Mouse (Mus musculus) olfactory bulb, adult 2 months (tissue): ENCODE data around the gene Usp18. TPM values are rescaled to one million over a fixed set of nuclear protein-coding genes. Genes with fewer than 3 reads are reported as not detected.

Experiments
- H3K27ac ChIP-seq: fragments of 200-500 bp; 2 replicates; pipeline ENCODE4 v1.5.1; 2012; ENCODE audit warnings: low read depth, low read length; ENCODE audit not compliant: insufficient read depth
- H3K4me1 ChIP-seq: fragments of 200-500 bp; 2 replicates; pipeline ENCODE4 v1.6.1; 2012; ENCODE audit warnings: low read length; ENCODE audit not compliant: control insufficient read depth, insufficient read depth
- H3K4me3 ChIP-seq: fragments of 200-500 bp; 2 replicates; pipeline ENCODE4 v1.5.1; 2012; ENCODE audit warnings: mild to moderate bottlenecking, low read depth, low read length, moderate library complexity; ENCODE audit not compliant: insufficient read depth
- CTCF ChIP-seq: fragments of 200-500 bp; IDR thresholded peaks from 2 replicates; pipeline ENCODE4 v1.5.1; 2012; ENCODE audit warnings: low read depth, mild to moderate bottlenecking, low read length, moderate library complexity; ENCODE audit not compliant: insufficient read depth
- POLR2A ChIP-seq: fragments of 200-500 bp; IDR thresholded peaks from 2 replicates; pipeline ENCODE4 v1.6.1; 2012; ENCODE audit warnings: mild to moderate bottlenecking, low read depth, low read length, moderate library complexity; ENCODE audit not compliant: insufficient read depth
- WGBS: fragments of 180-500 bp; shearing (Covaris S2); methylation state at CpG from one replicate; pipeline ENCODE4 v1.1.7; 2018; 5-methylcytosine and 5-hydroxymethylcytosine counted together
- polyA plus RNA-seq: library from polyadenylated mRNA; stranded (reverse); fragments of >200 nt; gene quantifications from 2 replicates; pipeline ENCODE4 v1.2.4, GENCODE M21; 2012; ENCODE audit warnings: low replicate concordance; ENCODE audit not compliant: missing spikeins, insufficient read depth, insufficient read length

Gene Usp18
- polyA plus RNA-seq, 1 experiment, result not detected

DNA sequence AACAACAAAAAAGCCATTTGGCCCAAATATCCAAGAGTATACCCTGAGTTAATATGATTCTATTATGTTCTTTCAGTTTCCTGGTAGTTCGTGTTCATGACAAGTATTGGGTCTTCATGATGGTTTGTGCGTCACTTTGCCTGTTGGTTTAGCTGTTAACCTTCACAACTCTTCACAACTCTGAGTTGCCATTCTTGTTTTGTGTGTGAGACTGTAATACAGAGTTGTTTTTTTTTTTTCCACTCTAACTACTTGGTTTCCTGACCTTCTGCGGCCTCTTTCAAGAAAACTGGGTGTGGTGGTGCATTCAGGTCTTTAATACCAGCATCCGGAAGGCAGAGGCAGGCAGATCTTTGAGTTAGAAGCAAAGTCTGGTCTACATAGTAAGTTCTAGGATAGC lies 7.5 kb upstream of the Usp18 start:
- H3K4me1 ChIP-seq, result no peaks in the 10 kb centered on the region
- no peak overlapping the region for H3K27ac ChIP-seq
- no peak overlapping the region for H3K4me3 ChIP-seq
- 95% methylated on average over 4 of the region's 4 CpGs for WGBS
- TF ChIP-seq POLR2A, result no peak
- no peak for TF ChIP-seq CTCF

DNA sequence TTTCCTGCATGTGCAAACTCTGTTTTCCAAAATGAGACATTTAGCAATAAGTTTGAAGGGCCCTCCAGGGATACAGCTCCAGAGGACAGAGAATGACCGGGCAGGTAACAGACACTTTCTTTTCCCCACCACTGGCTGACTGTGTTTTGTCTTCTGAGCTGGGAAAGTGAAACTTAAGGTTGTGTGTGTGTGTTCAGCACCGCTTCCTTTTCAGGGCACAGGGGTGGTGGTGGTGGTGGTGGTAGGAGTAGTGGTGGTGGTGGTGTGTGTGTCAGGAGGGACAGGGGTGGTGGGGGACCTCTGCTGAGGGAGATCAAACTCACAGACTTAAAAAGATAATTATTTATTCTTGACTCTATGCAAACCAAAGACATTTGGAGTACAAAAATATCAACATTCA lies 3.9 kb upstream of the Usp18 start:
- no peak for TF ChIP-seq POLR2A
- no peak for TF ChIP-seq CTCF
- Histone ChIP-seq H3K27ac (no peak overlapping the region), H3K4me1 (no peaks in the 10 kb centered on the region), H3K4me3 (no peak overlapping the region)
- 97% methylated on average over 2 of the region's 2 CpGs for WGBS

- TF ChIP-seq CTCF, result no peak
- TF ChIP-seq POLR2A, result no peak
- WGBS, result 72% methylated on average over 10 of the region's 10 CpGs
- Histone ChIP-seq H3K4me3 (no peak overlapping the region), H3K27ac (no peak overlapping the region), H3K4me1 (no peaks in the 10 kb centered on the region)
These were observed 2.5 kb upstream of the Usp18 start for GRCm38 (mm10) chr6:121243161-121243560.

- TF ChIP-seq POLR2A, result no peak
- TF ChIP-seq CTCF, result no peak
- H3K27ac ChIP-seq, result no peak overlapping the region
- WGBS, result 10% methylated on average over 4 of the region's 4 CpGs
- peak overlapping the region; percentile 59 for H3K4me3 ChIP-seq
- H3K4me1 ChIP-seq, result no peaks in the 10 kb centered on the region
These were observed 293 bp downstream of the Usp18 start for GRCm38 (mm10) chr6:121246037-121246361.

DNA sequence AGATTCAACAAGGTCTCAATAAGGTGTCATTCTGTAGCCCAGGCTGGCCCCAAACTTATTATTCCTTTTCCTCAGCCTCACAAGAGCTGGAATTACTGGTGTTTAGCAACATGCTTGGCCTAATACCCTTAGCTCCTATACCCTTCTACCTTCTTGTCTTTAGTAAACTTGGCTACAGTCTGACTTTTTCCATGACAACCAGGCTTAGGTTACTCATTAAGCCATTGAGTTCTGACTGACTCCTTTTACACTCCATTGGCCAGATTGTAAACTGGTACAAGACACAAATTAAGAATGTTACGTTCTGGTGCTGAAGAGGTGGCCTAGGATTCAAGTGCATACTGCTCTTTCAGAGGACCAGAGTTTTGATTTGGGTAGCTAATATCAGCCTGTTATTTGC lies 4.7 kb downstream of the Usp18 start:
- H3K27ac ChIP-seq, result no peak overlapping the region
- TF ChIP-seq CTCF (no peak), POLR2A (no peak)
- H3K4me1 ChIP-seq, result no peaks in the 10 kb centered on the region
- WGBS, result 85% methylated on average over 1 of the region's 1 CpGs
- no peak overlapping the region for H3K4me3 ChIP-seq

- 68% methylated on average over 5 of the region's 5 CpGs for WGBS
- TF ChIP-seq POLR2A (no peak), CTCF (no peak)
- Histone ChIP-seq H3K27ac (no peak overlapping the region), H3K4me3 (no peak overlapping the region), H3K4me1 (no peaks in the 10 kb centered on the region)
These were observed 5.5 kb downstream of the Usp18 start for GRCm38 (mm10) chr6:121251256-121251655.

DNA sequence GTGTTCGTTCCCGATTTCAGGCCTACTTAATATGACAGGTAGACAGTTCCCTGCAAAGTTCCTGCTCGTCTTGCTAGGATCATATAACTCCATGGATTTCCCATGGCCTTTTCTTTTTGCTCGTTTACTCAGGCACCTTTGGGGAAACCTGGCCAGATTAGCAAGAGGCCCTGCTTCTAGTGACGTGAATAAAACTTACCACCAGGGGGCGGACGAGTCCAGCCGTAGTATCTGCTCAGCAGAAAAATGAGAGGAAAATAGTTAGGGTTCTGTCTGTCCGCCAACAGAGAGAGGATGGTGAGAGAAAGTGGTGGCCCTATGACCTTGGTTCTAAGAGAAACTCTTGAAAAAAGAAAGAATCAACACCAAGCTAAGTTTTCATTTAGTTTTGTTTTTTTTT lies 14.8 kb downstream of the Usp18 start:
- no peak overlapping the region for H3K4me3 ChIP-seq

DNA sequence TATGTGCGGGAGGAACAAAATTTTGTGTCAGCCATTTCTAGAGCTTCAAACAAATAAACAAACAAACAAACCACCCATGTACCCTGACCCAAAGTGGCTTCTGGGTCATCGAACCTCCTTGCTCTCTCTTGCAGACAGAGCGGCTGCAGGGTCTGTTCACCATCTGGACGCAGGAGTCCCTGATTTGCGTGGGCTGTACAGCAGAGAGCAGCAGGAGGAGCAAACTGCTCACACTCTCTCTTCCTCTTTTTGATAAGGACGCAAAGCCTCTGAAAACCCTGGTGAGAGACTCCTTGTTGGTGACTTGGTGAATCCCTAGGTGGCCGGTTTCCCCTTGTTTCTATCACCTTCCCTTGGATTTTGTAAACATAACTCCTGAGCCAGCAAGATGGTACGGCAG lies 15.5 kb downstream of the Usp18 start:
- Histone ChIP-seq H3K4me3 (no peak overlapping the region), H3K4me1 (no peaks in the 10 kb centered on the region), H3K27ac (no peak overlapping the region)
- TF ChIP-seq POLR2A (no peak), CTCF (no peak)
- 88% methylated on average over 8 of the region's 8 CpGs for WGBS

More for the DNA sequence above, 14.8 kb downstream of the Usp18 start:
- H3K4me1 ChIP-seq, result no peaks in the 10 kb centered on the region
- 28% methylated on average over 9 of the region's 9 CpGs for WGBS
- H3K27ac ChIP-seq, result no peak overlapping the region
- no peak for TF ChIP-seq CTCF
- no peak for TF ChIP-seq POLR2A

DNA sequence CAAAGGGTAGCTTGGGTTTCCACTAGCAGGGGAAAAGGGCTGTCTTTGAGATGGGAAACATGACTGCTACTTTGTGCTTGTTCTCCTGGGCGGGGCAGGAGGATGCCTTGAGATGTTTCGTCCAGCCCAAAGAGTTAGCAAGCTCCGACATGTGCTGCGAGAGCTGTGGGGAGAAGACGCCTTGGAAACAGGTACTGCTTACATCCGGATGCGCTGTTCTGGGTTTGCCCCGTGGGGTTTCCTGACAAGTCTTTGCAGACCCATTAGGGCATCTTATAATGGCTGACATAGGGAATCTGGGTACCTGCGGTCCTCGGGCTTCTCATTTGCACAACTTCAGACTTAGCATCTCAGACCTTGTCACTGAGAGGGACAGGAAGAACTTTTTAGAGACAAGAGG lies 16.3 kb downstream of the Usp18 start:
- H3K4me1 ChIP-seq, result no peaks in the 10 kb centered on the region
- no peak overlapping the region for H3K4me3 ChIP-seq
- H3K27ac ChIP-seq, result no peak overlapping the region
- WGBS, result 95% methylated on average over 10 of the region's 10 CpGs
- TF ChIP-seq CTCF, result no peak
- TF ChIP-seq POLR2A, result no peak

- 94% methylated on average over 11 of the region's 11 CpGs for whole genome bisulfite sequencing
- Histone ChIP-seq H3K4me3 (no peak overlapping the region), H3K4me1 (no peaks in the 10 kb centered on the region), H3K27ac (no peak overlapping the region)
- TF ChIP-seq POLR2A (no peak), CTCF (no peak)
These were observed 16.8 kb downstream of the Usp18 start for GRCm38 (mm10) chr6:121262496-121262895.
